Mouse (Mus musculus) forebrain, embryonic 15.5 days (tissue): ENCODE measurements around the gene Rpl13a. TPM values are rescaled to one million over a fixed set of nuclear protein-coding genes. Genes with fewer than 3 reads are reported as not detected.

ENCODE experiments used
- ATAC-seq: fragments of 200-750 bp; cut with Nextera tagmentation; replicated peaks from 2 replicates; pipeline ENCODE4 v1.8.0; 2017; ENCODE audit warnings: mild to moderate bottlenecking, moderate TSS enrichment, moderate library complexity
- H3K27ac ChIP-seq: fragments of 300-500 bp; sonication (generic); replicated peaks from 2 replicates; pipeline ENCODE4 v1.5.1; 2015; ENCODE audit warnings: mild to moderate bottlenecking, inconsistent platforms
- H3K27me3 ChIP-seq: fragments of 300-500 bp; sonication (generic); 2 replicates; pipeline ENCODE4 v1.6.1; 2015; ENCODE audit warnings: inconsistent platforms
- H3K36me3 ChIP-seq: fragments of 300-500 bp; sonication (generic); 2 replicates; pipeline ENCODE4 v1.6.1; 2015; ENCODE audit warnings: mild to moderate bottlenecking, inconsistent platforms
- H3K4me1 ChIP-seq: fragments of 300-500 bp; sonication (generic); 2 replicates; pipeline ENCODE4 v1.6.1; 2015; ENCODE audit warnings: inconsistent platforms
- H3K4me2 ChIP-seq: fragments of 300-500 bp; sonication (generic); replicated peaks from 2 replicates; pipeline ENCODE4 v1.6.1; 2015; ENCODE audit warnings: mild to moderate bottlenecking, inconsistent platforms
- H3K4me3 ChIP-seq: fragments of 300-500 bp; sonication (generic); 2 replicates; pipeline ENCODE4 v1.5.1; 2015; ENCODE audit warnings: mild to moderate bottlenecking, inconsistent platforms
- H3K9ac ChIP-seq: fragments of 300-500 bp; sonication (generic); replicated peaks from 2 replicates; pipeline ENCODE4 v1.6.1; 2015; ENCODE audit warnings: mild to moderate bottlenecking, inconsistent platforms
- H3K9me3 ChIP-seq: fragments of 300-500 bp; sonication (generic); 2 replicates; pipeline ENCODE4 v1.6.1; 2016; ENCODE audit warnings: inconsistent platforms
- WGBS: fragments of 180-500 bp; shearing (Covaris S2); methylation state at CpG from one replicate; pipeline ENCODE4 v1.1.7; 2015; ENCODE audit warnings: mixed read lengths; 5-methylcytosine and 5-hydroxymethylcytosine counted together
- polyA plus RNA-seq: library from polyadenylated mRNA; unstranded; fragments of >200 nt; fragmentation: Nextera tagmentation; extraction: Ambion mirVana; gene quantifications from 2 replicates; pipeline ENCODE4 v1.2.1, GENCODE M21; 2015

The Rpl13a gene
- polyA plus RNA-seq, 1 experiment from 2014 or later = 890 TPM

DNA sequence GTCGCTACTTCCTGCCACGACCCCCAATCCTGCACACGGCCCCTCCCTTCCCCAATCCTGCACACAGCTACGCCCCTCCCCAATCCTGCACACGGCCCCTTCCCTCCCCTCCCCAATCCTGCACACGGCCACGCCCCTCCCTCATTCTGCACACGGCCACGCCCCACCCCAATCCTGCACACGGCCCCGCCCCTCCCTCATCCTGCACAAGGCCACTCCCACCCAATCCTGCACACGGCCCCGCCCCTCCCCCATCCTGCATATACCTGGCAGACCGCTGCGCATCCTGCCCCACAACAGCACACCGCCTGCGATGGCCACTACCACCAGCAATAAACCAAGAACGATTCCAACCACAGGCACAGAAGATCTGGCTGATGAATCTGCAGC is 35.0 kb downstream of the Rpl13a start:
- H3K4me1 ChIP-seq = peaks cover 13% of the 10 kb centered on the region
- no peak overlapping the region for H3K9ac ChIP-seq
- no peaks in the 10 kb centered on the region for H3K27me3 ChIP-seq
- H3K4me2 ChIP-seq = no peak overlapping the region
- no peak for ATAC-seq
- no peaks in the 10 kb centered on the region for H3K9me3 ChIP-seq
- H3K36me3 ChIP-seq = no peaks in the 10 kb centered on the region
- H3K27ac ChIP-seq = no peak overlapping the region
- no peak overlapping the region for H3K4me3 ChIP-seq
- WGBS = 37% methylated on average over 17 of the region's 18 CpGs

- no peaks in the 10 kb centered on the region for H3K36me3 ChIP-seq
- no peaks in the 10 kb centered on the region for H3K27me3 ChIP-seq
- H3K4me2 ChIP-seq = no peak overlapping the region
- peaks cover 13% of the 10 kb centered on the region for H3K4me1 ChIP-seq
- H3K9ac ChIP-seq = no peak overlapping the region
- no peaks in the 10 kb centered on the region for H3K9me3 ChIP-seq
- no peak overlapping the region for H3K4me3 ChIP-seq
- no peak for ATAC-seq
- H3K27ac ChIP-seq = no peak overlapping the region
- WGBS = 71% methylated on average over 12 of the region's 12 CpGs
Observed at GRCm38 (mm10) chr7:45092828-45093515, 35.6 kb downstream of the Rpl13a start.

DNA sequence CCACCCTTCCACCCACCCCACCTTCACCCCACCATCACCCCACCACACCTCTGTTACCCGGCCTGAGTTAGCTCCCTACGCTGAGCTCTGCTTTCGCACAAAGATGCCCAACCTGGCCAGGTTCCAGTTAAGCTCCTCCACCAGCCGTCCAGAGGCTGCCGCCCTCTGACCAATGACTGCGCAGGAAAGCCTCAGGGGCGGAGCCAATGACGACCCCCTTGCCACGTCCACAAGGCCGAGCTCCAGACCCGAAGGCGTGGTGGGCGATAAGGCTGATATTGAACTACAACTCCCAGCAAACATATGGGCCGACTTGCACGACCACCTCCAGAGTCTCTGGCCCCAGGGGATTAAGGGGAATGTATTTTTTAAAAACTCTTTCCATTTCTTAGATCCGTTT is 36.5 kb downstream of the Rpl13a start, which contains the start of gene Rcn3:
Gene Rcn3 (minus strand): TSS at position 174 of the 400 bp plus-strand sequence.
- Histone ChIP-seq H3K27ac (0 out of 2 replicates have a peak within 1 kb of the TSS, but pooled peaks have one; percentile 27), H3K9me3 (no peaks in the 10 kb centered on the region), H3K4me3 (peak within 1 kb of the TSS; percentile 43), H3K27me3 (no peaks in the 10 kb centered on the region), H3K9ac (peak within 1 kb of the TSS; percentile 40), H3K4me1 (peaks cover 13% of the 10 kb centered on the region), H3K4me2 (peak within 1 kb of the TSS; percentile 51), H3K36me3 (no peaks in the 10 kb centered on the region)
- WGBS = 0% methylated on average over 16 of the region's 16 CpGs
- peak; percentile 95 for ATAC-seq

- Histone ChIP-seq H3K9me3 (no peaks in the 10 kb centered on the region), H3K4me1 (peaks cover 13% of the 10 kb centered on the region), H3K9ac (peak overlapping the region; percentile 40), H3K4me2 (peak overlapping the region; percentile 51), H3K27ac (no peak overlapping the region), H3K4me3 (peak overlapping the region; percentile 43), H3K27me3 (no peaks in the 10 kb centered on the region), H3K36me3 (no peaks in the 10 kb centered on the region; the same call in 1 of the 2 replicates)
- 15% methylated on average over 35 of the region's 35 CpGs for whole genome bisulfite sequencing
- ATAC-seq = peak; percentile 41; the same call in 1 of the 2 replicates
Observed at GRCm38 (mm10) chr7:45091001-45091990, 37.3 kb downstream of the Rpl13a start.

DNA sequence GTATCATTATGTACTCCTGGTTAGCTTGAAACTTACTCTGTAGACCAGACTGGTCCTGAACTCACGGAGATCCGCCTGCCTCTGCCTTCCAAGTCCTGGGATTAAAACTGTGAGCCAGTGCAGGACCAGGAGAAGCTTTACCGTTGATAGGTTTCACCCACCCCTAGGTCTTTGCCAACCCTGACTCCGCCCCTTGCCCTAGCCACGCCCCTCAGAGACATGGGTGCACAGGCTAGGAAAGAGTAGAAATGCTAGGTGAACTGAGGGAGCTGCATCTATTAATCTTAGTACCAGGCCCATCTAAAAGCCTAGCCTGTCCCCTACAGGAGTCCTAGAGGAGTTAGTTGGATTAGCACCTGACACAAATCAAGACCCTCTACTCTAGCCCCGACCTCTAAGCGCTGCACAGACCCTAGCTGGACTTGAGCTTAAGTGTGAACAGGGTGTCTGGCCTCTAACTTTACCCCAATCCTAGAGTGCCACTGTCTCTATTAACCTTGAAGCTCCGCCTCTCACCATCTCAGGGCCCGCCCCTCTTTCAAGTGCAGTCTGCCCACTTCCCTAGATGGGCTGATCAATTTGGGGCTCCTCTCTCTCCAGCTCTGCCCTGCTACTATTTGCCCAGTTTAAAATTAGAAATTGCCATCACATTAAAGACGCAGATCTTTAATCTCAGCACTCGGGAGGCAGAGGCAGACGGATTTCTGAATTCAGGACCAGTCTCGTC is 38.1 kb downstream of the Rpl13a start:
- Histone ChIP-seq H3K4me3 (no peak overlapping the region), H3K27me3 (no peaks in the 10 kb centered on the region), H3K9me3 (no peaks in the 10 kb centered on the region), H3K36me3 (peaks cover 5% of the 10 kb centered on the region; the same call in 1 of the 2 replicates), H3K4me1 (peaks cover 13% of the 10 kb centered on the region), H3K27ac (no peak overlapping the region), H3K4me2 (no peak overlapping the region; the same call in 1 of the 2 replicates), H3K9ac (no peak overlapping the region)
- 83% methylated on average over 13 of the region's 13 CpGs for WGBS
- no peak for ATAC-seq

DNA sequence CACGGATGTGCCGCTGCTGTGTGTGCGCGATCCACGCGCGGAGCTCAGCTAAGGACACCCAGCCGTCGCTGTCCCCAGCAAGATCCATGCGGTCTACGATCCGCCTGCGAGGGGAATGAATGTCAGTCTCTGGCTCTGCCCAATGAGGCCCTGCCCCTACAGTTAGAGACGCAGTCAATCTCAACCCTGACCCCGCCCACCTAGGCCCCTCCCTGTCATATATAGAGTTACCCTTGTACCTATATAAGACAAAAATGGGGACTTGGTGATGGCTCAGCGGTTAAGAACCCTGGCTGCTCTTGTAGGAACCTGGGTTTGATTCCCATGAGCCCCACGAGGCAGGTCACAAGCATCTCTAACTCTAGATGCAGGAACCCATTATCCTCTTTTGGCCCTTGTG is 40.0 kb downstream of the Rpl13a start:
- H3K9me3 ChIP-seq = no peaks in the 10 kb centered on the region
- peaks cover 13% of the 10 kb centered on the region for H3K4me1 ChIP-seq
- H3K36me3 ChIP-seq = peaks cover 5% of the 10 kb centered on the region; the same call in 1 of the 2 replicates
- no peak overlapping the region for H3K27ac ChIP-seq
- 96% methylated on average over 17 of the region's 17 CpGs for WGBS
- no peak overlapping the region for H3K9ac ChIP-seq
- H3K27me3 ChIP-seq = no peaks in the 10 kb centered on the region
- no peak overlapping the region for H3K4me2 ChIP-seq
- no peak for ATAC-seq
- no peak overlapping the region for H3K4me3 ChIP-seq

DNA sequence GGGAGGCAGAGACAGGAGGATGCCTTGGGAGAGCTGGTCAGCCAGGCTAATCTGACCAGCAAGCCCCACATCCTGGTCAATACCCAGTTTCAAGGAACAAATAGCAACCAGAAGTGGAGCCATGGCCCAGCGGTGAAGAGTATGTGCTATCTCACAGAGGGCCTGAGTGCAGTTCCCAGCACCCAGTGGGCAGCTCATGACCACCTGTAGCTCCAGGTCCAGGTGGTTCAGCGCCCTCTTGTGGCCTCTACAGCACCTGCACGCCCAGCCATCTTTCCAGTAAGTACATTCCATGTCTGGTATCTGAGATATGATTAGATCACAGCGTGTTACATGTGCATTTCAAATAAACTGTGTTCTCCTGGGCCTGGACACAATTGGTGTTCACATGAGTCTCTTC is 42.5 kb downstream of the Rpl13a start:
- 78% methylated on average over 4 of the region's 4 CpGs for WGBS
- Histone ChIP-seq H3K36me3 (peaks cover 8% of the 10 kb centered on the region; the same call in 1 of the 2 replicates), H3K4me3 (no peak overlapping the region), H3K4me1 (peaks cover 2% of the 10 kb centered on the region; the same call in 1 of the 2 replicates), H3K9me3 (no peaks in the 10 kb centered on the region), H3K9ac (no peak overlapping the region), H3K27ac (no peak overlapping the region), H3K4me2 (no peak overlapping the region), H3K27me3 (no peaks in the 10 kb centered on the region)
- no peak for ATAC-seq

DNA sequence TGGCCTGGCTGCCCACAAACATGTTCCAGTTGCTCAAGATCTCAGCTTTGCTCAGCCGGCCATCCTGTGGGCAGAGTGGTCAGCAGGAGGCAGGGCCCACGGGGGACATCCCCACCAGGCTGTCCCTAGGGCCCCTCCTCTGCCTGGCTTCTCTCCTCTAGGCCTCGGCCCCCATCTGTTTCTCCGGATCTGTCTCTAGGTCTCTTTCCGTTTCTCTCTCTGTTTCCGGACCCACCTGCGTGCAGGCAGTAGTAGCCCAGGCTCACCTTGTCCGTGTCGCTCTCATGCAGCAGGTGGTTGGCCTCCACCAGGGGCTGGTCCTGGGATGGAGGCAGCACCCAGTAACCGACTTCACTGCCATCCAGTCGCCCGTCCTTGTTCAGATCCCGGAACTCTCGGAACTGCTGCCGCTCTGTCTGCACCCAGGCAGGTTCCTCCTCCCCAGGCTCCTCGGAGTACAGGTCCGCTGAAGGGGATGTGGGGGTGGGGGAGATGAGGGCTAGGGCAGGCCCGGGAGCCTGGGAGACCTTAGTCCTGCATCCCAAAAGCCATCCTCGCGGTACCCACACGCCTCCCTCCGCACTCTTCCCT is 45.2 kb downstream of the Rpl13a start:
- H3K4me3 ChIP-seq = no peak overlapping the region
- H3K9me3 ChIP-seq = no peaks in the 10 kb centered on the region
- peaks cover 8% of the 10 kb centered on the region; the same call in 1 of the 2 replicates for H3K36me3 ChIP-seq
- H3K9ac ChIP-seq = no peak overlapping the region
- H3K27ac ChIP-seq = no peak overlapping the region
- no peak overlapping the region for H3K4me2 ChIP-seq
- WGBS = 82% methylated on average over 22 of the region's 22 CpGs
- ATAC-seq = no peak
- H3K4me1 ChIP-seq = peaks cover 2% of the 10 kb centered on the region; the same call in 1 of the 2 replicates
- H3K27me3 ChIP-seq = no peaks in the 10 kb centered on the region

DNA sequence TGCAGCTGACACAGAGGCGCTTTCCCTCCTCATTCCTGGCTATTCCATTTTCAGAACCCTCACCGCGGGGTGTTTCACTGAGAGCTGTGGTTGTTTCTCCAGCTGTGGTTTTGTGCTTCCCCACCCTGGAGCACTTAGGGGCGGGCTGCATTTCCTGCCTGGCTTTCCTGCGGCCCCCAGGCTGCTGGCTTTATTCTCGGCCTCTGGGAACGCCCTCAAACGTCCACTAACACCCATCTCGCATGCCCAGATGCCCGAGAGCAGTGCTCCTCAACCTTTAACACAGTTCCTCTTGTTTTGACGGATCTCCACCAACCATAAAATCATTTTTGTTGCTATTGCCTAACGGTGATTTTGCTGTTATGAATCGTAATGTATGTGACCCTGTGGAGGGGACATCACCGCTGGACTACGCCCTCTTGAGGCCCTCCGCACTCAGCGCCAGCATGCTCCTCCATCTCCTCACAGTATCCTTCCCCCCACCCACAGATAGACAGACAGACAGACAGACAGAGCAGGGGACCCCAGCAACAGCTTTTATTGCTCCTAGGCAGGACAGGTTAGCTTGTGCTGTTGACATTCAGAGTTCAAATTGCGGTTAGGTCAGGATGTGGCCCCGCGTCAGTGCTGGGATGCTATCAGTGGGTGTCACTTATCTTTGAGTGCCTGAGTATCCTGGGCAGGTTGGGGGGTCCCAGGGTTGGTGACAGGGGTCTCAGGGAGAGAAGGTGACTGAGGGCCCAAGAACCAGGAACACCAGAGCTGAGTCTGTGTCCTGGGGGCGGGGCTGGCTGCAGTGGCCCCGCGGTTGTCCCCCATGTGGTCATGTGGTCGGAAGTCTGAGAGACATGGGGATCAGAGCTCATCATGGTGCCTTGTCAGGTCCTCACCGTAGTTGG is 45.9 kb downstream of the Rpl13a start:
- no peak for ATAC-seq
- Histone ChIP-seq H3K9ac (no peak overlapping the region), H3K4me1 (peaks cover 2% of the 10 kb centered on the region; the same call in 1 of the 2 replicates), H3K27me3 (no peaks in the 10 kb centered on the region), H3K4me3 (no peak overlapping the region), H3K4me2 (no peak overlapping the region), H3K36me3 (peaks cover 11% of the 10 kb centered on the region), H3K27ac (no peak overlapping the region), H3K9me3 (no peaks in the 10 kb centered on the region)
- 76% methylated on average over 25 of the region's 25 CpGs for WGBS

DNA sequence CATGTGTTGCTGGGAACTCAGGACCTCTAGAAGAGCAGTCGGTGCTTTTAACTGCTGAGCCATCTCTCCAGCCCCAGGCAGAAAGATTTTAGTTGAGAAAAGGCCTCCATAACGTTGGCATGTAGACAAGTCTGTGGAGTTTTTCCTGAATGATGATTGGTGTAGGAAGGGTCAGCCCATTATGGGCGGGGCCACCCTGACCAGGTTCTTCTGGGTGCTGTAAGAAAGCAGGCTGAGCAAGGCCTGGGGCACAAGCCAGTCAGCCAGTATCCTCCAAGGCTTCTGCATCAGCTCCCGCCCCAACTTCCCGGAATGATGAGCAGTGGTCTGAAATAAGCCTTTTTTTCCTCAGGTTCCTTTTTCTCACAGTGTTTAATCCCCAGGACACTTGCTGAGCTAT is 47.5 kb downstream of the Rpl13a start:
- H3K36me3 ChIP-seq = peaks cover 19% of the 10 kb centered on the region
- WGBS = 42% methylated on average over 5 of the region's 5 CpGs
- no peak overlapping the region for H3K4me2 ChIP-seq
- peaks cover 2% of the 10 kb centered on the region; the same call in 1 of the 2 replicates for H3K4me1 ChIP-seq
- no peak overlapping the region for H3K27ac ChIP-seq
- no peak for ATAC-seq
- no peaks in the 10 kb centered on the region for H3K27me3 ChIP-seq
- no peak overlapping the region for H3K4me3 ChIP-seq
- H3K9ac ChIP-seq = no peak overlapping the region
- no peaks in the 10 kb centered on the region for H3K9me3 ChIP-seq
